Mouse (Mus musculus): Measurements from ENCODE around the gene Diras2. TPM values are rescaled to one million over a fixed set of nuclear protein-coding genes. Genes with fewer than 3 reads are reported as not detected.

Diras2 gene
- polyA plus RNA-seq, 1 experiment from 2014 or later, result 0.61 TPM

- Histone ChIP-seq H3K27me3 (replicated peaks; ENCODE audit: control insufficient read depth, insufficient read depth, low read length) (no peaks in the 10 kb centered on the region), H3K4me1 (replicated peaks; ENCODE audit: control insufficient read depth, insufficient read depth, low read length) (no peaks in the 10 kb centered on the region), H3K9me3 (ENCODE audit: control insufficient read depth) (no peaks in the 10 kb centered on the region), H3K36me3 (ENCODE audit: control insufficient read depth, insufficient read depth) (no peaks in the 10 kb centered on the region), H3K4me3 (ENCODE audit: low read depth, low read length) (no peak overlapping the region), H3K9ac (ENCODE audit: low read depth, low read length) (no peak overlapping the region), H3K4me2 (replicated peaks; ENCODE audit: low read depth) (no peak overlapping the region), H3K27ac (ENCODE audit: low read depth, low read length) (no peak overlapping the region)
- WGBS, result 70% methylated on average over 7 of the region's 7 CpGs
- TF ChIP-seq CTCF (IDR thresholded peaks at IDR 0.05; ENCODE audit: low read depth), result no peak
- ATAC-seq, result no peak
Measured at GRCm38 (mm10) chr13:52459982-52460381, 71.1 kb downstream of the Diras2 start.

- H3K4me1 ChIP-seq (replicated peaks; ENCODE audit: control insufficient read depth, insufficient read depth, low read length), result no peaks in the 10 kb centered on the region
- 80% methylated on average over 11 of the region's 11 CpGs for WGBS
- H3K27ac ChIP-seq (ENCODE audit: low read depth, low read length), result no peak overlapping the region
- TF ChIP-seq CTCF (IDR thresholded peaks at IDR 0.05; ENCODE audit: low read depth), result no peak
- no peak overlapping the region for H3K4me3 ChIP-seq (ENCODE audit: low read depth, low read length)
- no peak overlapping the region for H3K9ac ChIP-seq (ENCODE audit: low read depth, low read length)
- ATAC-seq, result no peak
- no peak overlapping the region for H3K4me2 ChIP-seq (replicated peaks; ENCODE audit: low read depth)
- no peaks in the 10 kb centered on the region for H3K27me3 ChIP-seq (replicated peaks; ENCODE audit: control insufficient read depth, insufficient read depth, low read length)
- H3K9me3 ChIP-seq (ENCODE audit: control insufficient read depth), result no peaks in the 10 kb centered on the region
- H3K36me3 ChIP-seq (ENCODE audit: control insufficient read depth, insufficient read depth), result no peaks in the 10 kb centered on the region
Measured at GRCm38 (mm10) chr13:52457889-52458324, 73.2 kb downstream of the Diras2 start.

- no peak overlapping the region for H3K4me2 ChIP-seq (replicated peaks; ENCODE audit: low read depth)
- ATAC-seq, result no peak
- 82% methylated on average over 15 of the region's 15 CpGs for WGBS
- no peaks in the 10 kb centered on the region for H3K4me1 ChIP-seq (replicated peaks; ENCODE audit: control insufficient read depth, insufficient read depth, low read length)
- no peaks in the 10 kb centered on the region for H3K27me3 ChIP-seq (replicated peaks; ENCODE audit: control insufficient read depth, insufficient read depth, low read length)
- H3K4me3 ChIP-seq (ENCODE audit: low read depth, low read length), result no peak overlapping the region
- TF ChIP-seq CTCF (IDR thresholded peaks at IDR 0.05; ENCODE audit: low read depth), result no peak
- H3K9me3 ChIP-seq (ENCODE audit: control insufficient read depth), result no peaks in the 10 kb centered on the region
- H3K36me3 ChIP-seq (ENCODE audit: control insufficient read depth, insufficient read depth), result no peaks in the 10 kb centered on the region
- no peak overlapping the region for H3K9ac ChIP-seq (ENCODE audit: low read depth, low read length)
- H3K27ac ChIP-seq (ENCODE audit: low read depth, low read length), result no peak overlapping the region
Measured at GRCm38 (mm10) chr13:52457177-52457888, 73.7 kb downstream of the Diras2 start.

- Histone ChIP-seq H3K36me3 (ENCODE audit: control insufficient read depth, insufficient read depth) (no peaks in the 10 kb centered on the region), H3K4me2 (replicated peaks; ENCODE audit: low read depth) (no peak overlapping the region), H3K4me3 (ENCODE audit: low read depth, low read length) (no peak overlapping the region), H3K27me3 (replicated peaks; ENCODE audit: control insufficient read depth, insufficient read depth, low read length) (0 out of 2 replicates have a peak, but pooled peaks cover 3% of the 10 kb centered on the region), H3K27ac (ENCODE audit: low read depth, low read length) (no peak overlapping the region), H3K4me1 (replicated peaks; ENCODE audit: control insufficient read depth, insufficient read depth, low read length) (no peaks in the 10 kb centered on the region), H3K9ac (ENCODE audit: low read depth, low read length) (no peak overlapping the region), H3K9me3 (ENCODE audit: control insufficient read depth) (no peaks in the 10 kb centered on the region)
- 31% methylated on average over 9 of the region's 9 CpGs for WGBS
- no peak for ATAC-seq
- no peak for TF ChIP-seq CTCF (IDR thresholded peaks at IDR 0.05; ENCODE audit: low read depth)
Measured at GRCm38 (mm10) chr13:52455329-52455728, 75.8 kb downstream of the Diras2 start.

GRCm38 (mm10) chr13:52454708-52455250, 76.3 kb downstream of the Diras2 start:
- Histone ChIP-seq H3K4me2 (replicated peaks; ENCODE audit: low read depth) (no peak overlapping the region), H3K4me1 (replicated peaks; ENCODE audit: control insufficient read depth, insufficient read depth, low read length) (no peaks in the 10 kb centered on the region), H3K9ac (ENCODE audit: low read depth, low read length) (no peak overlapping the region), H3K36me3 (ENCODE audit: control insufficient read depth, insufficient read depth) (no peaks in the 10 kb centered on the region), H3K4me3 (ENCODE audit: low read depth, low read length) (no peak overlapping the region), H3K27ac (ENCODE audit: low read depth, low read length) (no peak overlapping the region), H3K9me3 (ENCODE audit: control insufficient read depth) (no peaks in the 10 kb centered on the region), H3K27me3 (replicated peaks; ENCODE audit: control insufficient read depth, insufficient read depth, low read length) (0 out of 2 replicates have a peak, but pooled peaks cover 3% of the 10 kb centered on the region)
- 85% methylated on average over 11 of the region's 11 CpGs for WGBS
- ATAC-seq, result no peak
- TF ChIP-seq CTCF (IDR thresholded peaks at IDR 0.05; ENCODE audit: low read depth), result no peak

Other genes with a start within 250 kb of the Diras2 start
- 2.0 TPM in 2 replicates for gene Syk, start 51.9 kb upstream of the Diras2 start, polyA plus RNA-seq (2015; fragmentation: Nextera tagmentation; extraction: Ambion mirVana)